Mouse (Mus musculus) kidney, embryonic 16.5 days (tissue): ENCODE measurements at regions not wholly inside any gene's neighbourhood (a gene's known extent, or its start where the extent isn't known, plus 50 kb on each side); places are given as distances from the start of the nearest gene placed in this dataset.
"Not testable (repeated sequence)": the region's sequence is repeated elsewhere in the genome, so short reads cannot be mapped to it uniquely, and the experiment has no call there.

Experiments used
- ATAC-seq: fragments of 200-750 bp; cut with Nextera tagmentation; 2 replicates; pipeline ENCODE4 v1.8.0; 2017; ENCODE audit warnings: moderate TSS enrichment; ENCODE audit not compliant: low FRiP score, low TSS enrichment
- H3K27ac ChIP-seq: fragments of 300-500 bp; sonication (generic); 2 replicates; pipeline ENCODE4 v1.5.1; 2014; ENCODE audit warnings: low read length
- H3K27me3 ChIP-seq: fragments of 300-500 bp; sonication (generic); 2 replicates; pipeline ENCODE4 v1.6.1; 2014; ENCODE audit warnings: low read length, control low read depth, mixed read lengths; ENCODE audit not compliant: insufficient read depth
- H3K36me3 ChIP-seq: fragments of 300-500 bp; sonication (generic); 2 replicates; pipeline ENCODE4 v1.6.1; 2014; ENCODE audit warnings: low read length, control low read depth, mixed read lengths; ENCODE audit not compliant: insufficient read depth
- H3K4me1 ChIP-seq: fragments of 300-500 bp; sonication (generic); 2 replicates; pipeline ENCODE4 v1.6.1; 2014; ENCODE audit warnings: low read length, control low read depth, mixed read lengths; ENCODE audit not compliant: insufficient read depth
- H3K4me2 ChIP-seq: fragments of 300-500 bp; sonication (generic); replicated peaks from 2 replicates; pipeline ENCODE4 v1.6.1; 2014; ENCODE audit warnings: low read depth, low read length
- H3K4me3 ChIP-seq: fragments of 300-500 bp; sonication (generic); 2 replicates; pipeline ENCODE4 v1.5.1; 2014; ENCODE audit warnings: mild to moderate bottlenecking, low read length
- H3K9ac ChIP-seq: fragments of 300-500 bp; sonication (generic); replicated peaks from 2 replicates; pipeline ENCODE4 v1.6.1; 2014; ENCODE audit warnings: low read length
- H3K9me3 ChIP-seq: fragments of 300-500 bp; sonication (generic); 2 replicates; pipeline ENCODE4 v1.6.1; 2016; ENCODE audit warnings: low read length, control low read depth
- whole genome bisulfite sequencing: fragments of 180-500 bp; shearing (Covaris S2); extraction: QIAGEN DNeasy Blood & Tissue Kit; methylation state at CpG from one replicate; pipeline ENCODE4 v1.1.7; 2014; 5-methylcytosine and 5-hydroxymethylcytosine counted together

- not testable (repeated sequence) for H3K4me3 ChIP-seq, ATAC-seq, H3K27ac ChIP-seq, H3K9me3 ChIP-seq, H3K9ac ChIP-seq, H3K4me2 ChIP-seq, H3K36me3 ChIP-seq, H3K27me3 ChIP-seq, H3K4me1 ChIP-seq
- 83% methylated on average over 3 of the region's 3 CpGs for WGBS
These were observed 77.9 kb downstream of the Tcp10c start for GRCm38 (mm10) chr17:13432256-13432655.

- H3K36me3 ChIP-seq, H3K4me1 ChIP-seq, H3K27me3 ChIP-seq, H3K9me3 ChIP-seq, H3K4me3 ChIP-seq, H3K9ac ChIP-seq, H3K4me2 ChIP-seq, H3K27ac ChIP-seq: not testable (repeated sequence)
- WGBS: 84% methylated on average over 7 of the region's 7 CpGs
- ATAC-seq: peak; percentile 74; the same call in 1 of the 2 replicates
These were observed 79.8 kb downstream of the Tcp10c start for GRCm38 (mm10) chr17:13434146-13434545.

DNA sequence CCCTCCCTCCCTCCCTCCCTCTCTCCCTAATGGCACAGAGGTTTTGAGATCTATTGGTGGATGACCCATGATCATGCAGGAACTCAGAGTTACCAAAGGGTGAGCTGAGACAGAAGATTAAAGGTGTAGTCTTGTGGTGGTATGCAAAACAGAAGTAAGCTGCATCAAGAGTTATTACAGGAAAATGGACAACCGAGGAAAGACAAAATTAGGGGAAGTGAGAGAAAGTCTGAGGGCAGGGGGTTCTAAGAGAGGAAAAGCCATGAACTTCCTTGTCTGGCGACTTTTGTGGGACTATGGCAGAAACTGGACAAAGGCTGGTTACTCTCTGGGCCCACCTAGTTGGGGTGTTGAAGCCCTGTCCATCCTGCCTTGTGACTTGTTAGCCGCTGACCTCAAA lies 84.4 kb downstream of the Tcp10c start:
- 70% methylated on average over 2 of the region's 3 CpGs for WGBS
- not testable (repeated sequence) for H3K4me3 ChIP-seq, H3K4me1 ChIP-seq, H3K36me3 ChIP-seq, H3K9ac ChIP-seq, ATAC-seq, H3K27me3 ChIP-seq, H3K4me2 ChIP-seq, H3K27ac ChIP-seq
- peaks cover 12% of the 10 kb centered on the region for H3K9me3 ChIP-seq

- not testable (repeated sequence) for H3K27ac ChIP-seq, H3K4me3 ChIP-seq, H3K27me3 ChIP-seq, H3K36me3 ChIP-seq, H3K4me2 ChIP-seq, H3K9ac ChIP-seq, H3K4me1 ChIP-seq
- H3K9me3 ChIP-seq: peaks cover 19% of the 10 kb centered on the region
- ATAC-seq: peak; percentile 47
- WGBS: 83% methylated on average over 9 of the region's 9 CpGs
These were observed 86.5 kb downstream of the Tcp10c start for GRCm38 (mm10) chr17:13440708-13441530.

- H3K9me3 ChIP-seq: peaks cover 21% of the 10 kb centered on the region
- not testable (repeated sequence) for H3K36me3 ChIP-seq, H3K9ac ChIP-seq, H3K4me2 ChIP-seq, H3K27me3 ChIP-seq, H3K4me1 ChIP-seq, H3K4me3 ChIP-seq, H3K27ac ChIP-seq
- ATAC-seq: peak; percentile 77
- WGBS: 74% methylated on average over 5 of the region's 6 CpGs
These were observed 87.9 kb downstream of the Tcp10c start for GRCm38 (mm10) chr17:13442229-13442628.

GRCm38 (mm10) chr17:13456869-13457600 lies 102.7 kb downstream of the Tcp10c start:
- H3K9me3 ChIP-seq, H3K36me3 ChIP-seq, H3K4me3 ChIP-seq, H3K4me1 ChIP-seq, H3K27me3 ChIP-seq, H3K4me2 ChIP-seq, ATAC-seq, H3K27ac ChIP-seq, H3K9ac ChIP-seq: not testable (repeated sequence)
- WGBS: 77% methylated on average over 6 of the region's 7 CpGs

GRCm38 (mm10) chr17:13457942-13458341 lies 103.6 kb downstream of the Tcp10c start:
- H3K4me1 ChIP-seq, H3K4me2 ChIP-seq, H3K27me3 ChIP-seq, H3K27ac ChIP-seq, H3K9ac ChIP-seq, H3K4me3 ChIP-seq, H3K36me3 ChIP-seq, H3K9me3 ChIP-seq: not testable (repeated sequence)
- WGBS: 85% methylated on average over 2 of the region's 2 CpGs
- ATAC-seq: peak; percentile 21; the same call in 1 of the 2 replicates

DNA sequence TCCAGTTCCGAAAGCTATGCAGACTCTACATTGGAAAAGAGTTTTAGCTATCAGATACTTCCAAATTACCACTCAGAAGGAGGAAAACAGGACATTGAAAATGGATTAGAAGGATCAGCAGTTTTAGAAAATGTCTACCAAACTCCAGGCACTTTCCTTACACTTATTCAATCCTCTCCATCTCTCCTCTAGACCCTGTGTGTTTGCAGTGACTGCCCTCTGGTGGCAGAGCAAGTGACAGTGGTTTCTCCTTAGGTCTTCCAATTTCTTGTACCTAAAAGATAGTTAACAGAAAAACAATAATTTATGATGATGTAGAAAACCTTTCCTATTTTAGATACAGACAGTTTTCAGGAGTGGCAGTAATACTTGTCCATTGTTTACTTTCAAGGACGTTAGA lies 104.4 kb downstream of the Tcp10c start:
- H3K36me3 ChIP-seq, H3K27ac ChIP-seq, H3K4me2 ChIP-seq, H3K9me3 ChIP-seq, H3K4me1 ChIP-seq, H3K9ac ChIP-seq, H3K4me3 ChIP-seq, H3K27me3 ChIP-seq: not testable (repeated sequence)
- WGBS: no CpG with 5 or more reads among the region's 2 CpGs
- ATAC-seq: 0 out of 2 replicates have a peak, but pooled peaks have one; percentile 56

GRCm38 (mm10) chr17:13462663-13463062 lies 108.3 kb downstream of the Tcp10c start:
- ATAC-seq, H3K27ac ChIP-seq, H3K4me2 ChIP-seq, H3K4me3 ChIP-seq, H3K4me1 ChIP-seq, H3K9ac ChIP-seq, H3K27me3 ChIP-seq, H3K9me3 ChIP-seq, H3K36me3 ChIP-seq: not testable (repeated sequence)
- WGBS: 83% methylated on average over 2 of the region's 9 CpGs

DNA sequence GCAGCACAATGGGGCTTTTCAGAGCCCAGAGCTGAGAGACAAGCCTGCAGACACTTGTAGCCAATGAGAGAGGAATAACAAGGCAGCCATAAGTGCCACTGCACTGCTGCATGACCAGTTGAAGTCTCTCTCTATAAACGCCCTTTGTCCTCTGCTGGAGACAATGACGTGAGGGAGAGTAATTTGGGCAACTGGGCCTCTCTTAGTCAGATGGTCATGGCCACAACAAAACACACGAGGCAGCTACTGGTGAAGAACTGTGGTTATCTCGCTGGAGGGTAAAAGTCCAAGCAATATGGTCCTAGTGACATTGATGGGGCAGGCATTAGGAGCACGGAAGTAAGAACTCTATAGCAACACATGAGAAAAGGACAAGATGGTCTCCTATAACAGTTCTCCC lies 111.5 kb downstream of the Tcp10c start:
- not testable (repeated sequence) for H3K9me3 ChIP-seq, ATAC-seq, H3K9ac ChIP-seq, H3K27ac ChIP-seq, H3K36me3 ChIP-seq, H3K27me3 ChIP-seq, H3K4me1 ChIP-seq, H3K4me3 ChIP-seq, H3K4me2 ChIP-seq
- 42% methylated on average over 4 of the region's 5 CpGs for WGBS
